Mouse (Mus musculus): ENCODE measurements at regions not wholly inside any gene's neighbourhood (a gene's known extent, or its start where the extent isn't known, plus 50 kb on each side); places are given as distances from the start of the nearest gene placed in this dataset.

GRCm38 (mm10) chr4:31853851-31854250 lies 110.0 kb upstream of the Map3k7 start:
- no peak for DNase-seq (ENCODE audit: low spot score)
- Histone ChIP-seq H3K27ac (replicated peaks; ENCODE audit: low read depth, low read length) (no peak overlapping the region), H3K9me3 (ENCODE audit: control insufficient read depth, low read length) (no peaks in the 10 kb centered on the region), H3K9ac (ENCODE audit: low read depth, low read length, severe bottlenecking) (no peak overlapping the region), H3K36me3 (ENCODE audit: control insufficient read depth, insufficient read depth, low read length) (no peaks in the 10 kb centered on the region), H3K27me3 (ENCODE audit: control insufficient read depth, insufficient read depth, low read length) (no peaks in the 10 kb centered on the region), H3K4me2 (replicated peaks; ENCODE audit: low read depth, low read length, severe bottlenecking) (no peak overlapping the region), H3K4me3 (replicated peaks; ENCODE audit: low read length) (no peak overlapping the region), H3K4me1 (ENCODE audit: control insufficient read depth, insufficient read depth, low read length) (no peaks in the 10 kb centered on the region)
- ATAC-seq (ENCODE audit: low FRiP score, low read depth) = no peak
- no peak for TF ChIP-seq POLR2A (IDR thresholded peaks at IDR 0.05; ENCODE audit: borderline replicate concordance, extremely low read depth, insufficient read depth, insufficient read length)
- 74% methylated on average over 6 of the region's 6 CpGs for WGBS

GRCm38 (mm10) chr4:31860389-31860788 lies 103.5 kb upstream of the Map3k7 start:
- H3K4me2 ChIP-seq (replicated peaks; ENCODE audit: low read depth, low read length, severe bottlenecking) = no peak overlapping the region

GRCm38 (mm10) chr4:31861172-31861571 lies 102.7 kb upstream of the Map3k7 start:
- 71% methylated on average over 3 of the region's 3 CpGs for WGBS

More at GRCm38 (mm10) chr4:31860389-31860788, 103.5 kb upstream of the Map3k7 start:
- ATAC-seq (ENCODE audit: low FRiP score, low read depth) (no peak), DNase-seq (ENCODE audit: low spot score) (no peak)
- no peaks in the 10 kb centered on the region for H3K9me3 ChIP-seq (ENCODE audit: control insufficient read depth, low read length)
- H3K9ac ChIP-seq (ENCODE audit: low read depth, low read length, severe bottlenecking) = no peak overlapping the region
- no peaks in the 10 kb centered on the region for H3K36me3 ChIP-seq (ENCODE audit: control insufficient read depth, insufficient read depth, low read length)
- no peak for TF ChIP-seq POLR2A (IDR thresholded peaks at IDR 0.05; ENCODE audit: borderline replicate concordance, extremely low read depth, insufficient read depth, insufficient read length)
- no peak overlapping the region for H3K4me3 ChIP-seq (replicated peaks; ENCODE audit: low read length)
- no peaks in the 10 kb centered on the region for H3K27me3 ChIP-seq (ENCODE audit: control insufficient read depth, insufficient read depth, low read length)
- no peaks in the 10 kb centered on the region for H3K4me1 ChIP-seq (ENCODE audit: control insufficient read depth, insufficient read depth, low read length)
- H3K27ac ChIP-seq (replicated peaks; ENCODE audit: low read depth, low read length) = no peak overlapping the region
- 89% methylated on average over 2 of the region's 2 CpGs for WGBS

GRCm38 (mm10) chr4:31872985-31873983 lies 90.6 kb upstream of the Map3k7 start:
- no peaks in the 10 kb centered on the region for H3K27me3 ChIP-seq (ENCODE audit: control insufficient read depth, insufficient read depth, low read length)
- no peaks in the 10 kb centered on the region for H3K4me1 ChIP-seq (ENCODE audit: control insufficient read depth, insufficient read depth, low read length)
- ATAC-seq (ENCODE audit: low FRiP score, low read depth) (no peak), DNase-seq (ENCODE audit: low spot score) (no peak)
- TF ChIP-seq POLR2A (IDR thresholded peaks at IDR 0.05; ENCODE audit: borderline replicate concordance, extremely low read depth, insufficient read depth, insufficient read length) = no peak
- no peaks in the 10 kb centered on the region for H3K9me3 ChIP-seq (ENCODE audit: control insufficient read depth, low read length)
- H3K4me2 ChIP-seq (replicated peaks; ENCODE audit: low read depth, low read length, severe bottlenecking) = no peak overlapping the region
- H3K9ac ChIP-seq (ENCODE audit: low read depth, low read length, severe bottlenecking) = no peak overlapping the region
- H3K4me3 ChIP-seq (replicated peaks; ENCODE audit: low read length) = no peak overlapping the region
- H3K36me3 ChIP-seq (ENCODE audit: control insufficient read depth, insufficient read depth, low read length) = no peaks in the 10 kb centered on the region
- H3K27ac ChIP-seq (replicated peaks; ENCODE audit: low read depth, low read length) = no peak overlapping the region
- 58% methylated on average over 9 of the region's 9 CpGs for WGBS

More at GRCm38 (mm10) chr4:31861172-31861571, 102.7 kb upstream of the Map3k7 start:
- H3K27ac ChIP-seq (replicated peaks; ENCODE audit: low read depth, low read length) = no peak overlapping the region
- H3K9ac ChIP-seq (ENCODE audit: low read depth, low read length, severe bottlenecking) = no peak overlapping the region
- DNase-seq (ENCODE audit: low spot score) (no peak), ATAC-seq (ENCODE audit: low FRiP score, low read depth) (no peak)
- H3K4me1 ChIP-seq (ENCODE audit: control insufficient read depth, insufficient read depth, low read length) = no peaks in the 10 kb centered on the region
- no peak overlapping the region for H3K4me3 ChIP-seq (replicated peaks; ENCODE audit: low read length)
- H3K36me3 ChIP-seq (ENCODE audit: control insufficient read depth, insufficient read depth, low read length) = no peaks in the 10 kb centered on the region
- no peak for TF ChIP-seq POLR2A (IDR thresholded peaks at IDR 0.05; ENCODE audit: borderline replicate concordance, extremely low read depth, insufficient read depth, insufficient read length)
- H3K4me2 ChIP-seq (replicated peaks; ENCODE audit: low read depth, low read length, severe bottlenecking) = no peak overlapping the region
- no peaks in the 10 kb centered on the region for H3K27me3 ChIP-seq (ENCODE audit: control insufficient read depth, insufficient read depth, low read length)
- no peaks in the 10 kb centered on the region for H3K9me3 ChIP-seq (ENCODE audit: control insufficient read depth, low read length)

GRCm38 (mm10) chr4:31877389-31877788 lies 86.5 kb upstream of the Map3k7 start:
- no peak overlapping the region for H3K4me2 ChIP-seq (replicated peaks; ENCODE audit: low read depth, low read length, severe bottlenecking)
- no peak overlapping the region for H3K4me3 ChIP-seq (replicated peaks; ENCODE audit: low read length)
- WGBS = 27% methylated on average over 3 of the region's 3 CpGs
- no peaks in the 10 kb centered on the region for H3K36me3 ChIP-seq (ENCODE audit: control insufficient read depth, insufficient read depth, low read length)
- H3K9ac ChIP-seq (ENCODE audit: low read depth, low read length, severe bottlenecking) = no peak overlapping the region
- ATAC-seq (ENCODE audit: low FRiP score, low read depth) (no peak), DNase-seq (ENCODE audit: low spot score) (no peak)
- H3K4me1 ChIP-seq (ENCODE audit: control insufficient read depth, insufficient read depth, low read length) = no peaks in the 10 kb centered on the region
- no peaks in the 10 kb centered on the region for H3K27me3 ChIP-seq (ENCODE audit: control insufficient read depth, insufficient read depth, low read length)
- H3K9me3 ChIP-seq (ENCODE audit: control insufficient read depth, low read length) = no peaks in the 10 kb centered on the region
- H3K27ac ChIP-seq (replicated peaks; ENCODE audit: low read depth, low read length) = no peak overlapping the region
- no peak for TF ChIP-seq POLR2A (IDR thresholded peaks at IDR 0.05; ENCODE audit: borderline replicate concordance, extremely low read depth, insufficient read depth, insufficient read length)
